Mouse (Mus musculus): ENCODE data around the gene Tulp1.
A peak's percentile ranks its signal among the peaks of the same experiment; 100 is the strongest.
"Not testable (repeated sequence)": the region's sequence is repeated elsewhere in the genome, so short reads cannot be mapped to it uniquely, and the experiment has no call there.

Gene Tulp1

GRCm38 (mm10) chr17:28337547-28337946, 27.5 kb downstream of the Tulp1 start:
- Histone ChIP-seq H3K27me3 (ENCODE audit: control insufficient read depth, insufficient read depth, low read length, poor library complexity, severe bottlenecking) (no peaks in the 10 kb centered on the region), H3K36me3 (ENCODE audit: control insufficient read depth, insufficient read depth, low read length, poor library complexity, severe bottlenecking) (no peaks in the 10 kb centered on the region)
- DNase-seq (ENCODE audit: low read depth, low spot score) = no peak

- no peaks in the 10 kb centered on the region for H3K36me3 ChIP-seq (ENCODE audit: control insufficient read depth, insufficient read depth, low read length, poor library complexity, severe bottlenecking)
- no peak for DNase-seq (ENCODE audit: low read depth, low spot score)
- H3K27me3 ChIP-seq (ENCODE audit: control insufficient read depth, insufficient read depth, low read length, poor library complexity, severe bottlenecking) = no peaks in the 10 kb centered on the region
Observed at GRCm38 (mm10) chr17:28335267-28335666, 29.8 kb downstream of the Tulp1 start.

GRCm38 (mm10) chr17:28332915-28333546, 32.0 kb downstream of the Tulp1 start:
- DNase-seq (ENCODE audit: low read depth, low spot score) = no peak
- 0 out of 2 replicates have a peak, but pooled peaks cover 2% of the 10 kb centered on the region for H3K36me3 ChIP-seq (ENCODE audit: control insufficient read depth, insufficient read depth, low read length, poor library complexity, severe bottlenecking)
- H3K27me3 ChIP-seq (ENCODE audit: control insufficient read depth, insufficient read depth, low read length, poor library complexity, severe bottlenecking) = no peaks in the 10 kb centered on the region

- no peak for DNase-seq (ENCODE audit: low read depth, low spot score)
- 0 out of 2 replicates have a peak, but pooled peaks cover 2% of the 10 kb centered on the region for H3K36me3 ChIP-seq (ENCODE audit: control insufficient read depth, insufficient read depth, low read length, poor library complexity, severe bottlenecking)
- no peaks in the 10 kb centered on the region for H3K27me3 ChIP-seq (ENCODE audit: control insufficient read depth, insufficient read depth, low read length, poor library complexity, severe bottlenecking)
Observed at GRCm38 (mm10) chr17:28332113-28332914, 32.7 kb downstream of the Tulp1 start.

GRCm38 (mm10) chr17:28331241-28332112, 33.5 kb downstream of the Tulp1 start:
- no peak for DNase-seq (ENCODE audit: low read depth, low spot score)
- 0 out of 2 replicates have a peak, but pooled peaks cover 2% of the 10 kb centered on the region for H3K36me3 ChIP-seq (ENCODE audit: control insufficient read depth, insufficient read depth, low read length, poor library complexity, severe bottlenecking)
- no peaks in the 10 kb centered on the region for H3K27me3 ChIP-seq (ENCODE audit: control insufficient read depth, insufficient read depth, low read length, poor library complexity, severe bottlenecking)

GRCm38 (mm10) chr17:28330590-28330989, 34.4 kb downstream of the Tulp1 start:
- not testable (repeated sequence) for DNase-seq (ENCODE audit: low read depth, low spot score); H3K27me3 ChIP-seq (ENCODE audit: control insufficient read depth, insufficient read depth, low read length, poor library complexity, severe bottlenecking); H3K36me3 ChIP-seq (ENCODE audit: control insufficient read depth, insufficient read depth, low read length, poor library complexity, severe bottlenecking)

- DNase-seq (ENCODE audit: low read depth, low spot score) = no peak
- H3K27me3 ChIP-seq (ENCODE audit: control insufficient read depth, insufficient read depth, low read length, poor library complexity, severe bottlenecking) = no peaks in the 10 kb centered on the region
Observed at GRCm38 (mm10) chr17:28330232-28330546, 34.8 kb downstream of the Tulp1 start.

GRCm38 (mm10) chr17:28329503-28330231, 35.4 kb downstream of the Tulp1 start:
- DNase-seq (ENCODE audit: low read depth, low spot score) = no peak
- Histone ChIP-seq H3K36me3 (ENCODE audit: control insufficient read depth, insufficient read depth, low read length, poor library complexity, severe bottlenecking) (peaks cover 2% of the 10 kb centered on the region; the same call in 1 of the 2 replicates), H3K27me3 (ENCODE audit: control insufficient read depth, insufficient read depth, low read length, poor library complexity, severe bottlenecking) (no peaks in the 10 kb centered on the region)

More at GRCm38 (mm10) chr17:28330232-28330546, 34.8 kb downstream of the Tulp1 start:
- peaks cover 2% of the 10 kb centered on the region; the same call in 1 of the 2 replicates for H3K36me3 ChIP-seq (ENCODE audit: control insufficient read depth, insufficient read depth, low read length, poor library complexity, severe bottlenecking)

GRCm38 (mm10) chr17:28328946-28329345, 36.1 kb downstream of the Tulp1 start:
- Histone ChIP-seq H3K36me3 (ENCODE audit: control insufficient read depth, insufficient read depth, low read length, poor library complexity, severe bottlenecking) (peaks cover 2% of the 10 kb centered on the region), H3K27me3 (ENCODE audit: control insufficient read depth, insufficient read depth, low read length, poor library complexity, severe bottlenecking) (no peaks in the 10 kb centered on the region)
- DNase-seq (ENCODE audit: low read depth, low spot score) = no peak

- H3K36me3 ChIP-seq (ENCODE audit: control insufficient read depth, insufficient read depth, low read length, poor library complexity, severe bottlenecking) = peaks cover 2% of the 10 kb centered on the region
- peak; percentile 98 for DNase-seq (ENCODE audit: low read depth, low spot score)
- no peaks in the 10 kb centered on the region for H3K27me3 ChIP-seq (ENCODE audit: control insufficient read depth, insufficient read depth, low read length, poor library complexity, severe bottlenecking)
Observed at GRCm38 (mm10) chr17:28328366-28328928, 36.6 kb downstream of the Tulp1 start, which contains the start of gene Rpl10a. Rpl10a (plus strand) TSS chr17:28328471.

- H3K27me3 ChIP-seq (ENCODE audit: control insufficient read depth, insufficient read depth, low read length, poor library complexity, severe bottlenecking) = no peaks in the 10 kb centered on the region
- no peak for DNase-seq (ENCODE audit: low read depth, low spot score)
- peaks cover 2% of the 10 kb centered on the region for H3K36me3 ChIP-seq (ENCODE audit: control insufficient read depth, insufficient read depth, low read length, poor library complexity, severe bottlenecking)
Observed at GRCm38 (mm10) chr17:28327673-28328325, 37.2 kb downstream of the Tulp1 start.

GRCm38 (mm10) chr17:28326951-28327350, 38.1 kb downstream of the Tulp1 start:
- no peaks in the 10 kb centered on the region for H3K27me3 ChIP-seq (ENCODE audit: control insufficient read depth, insufficient read depth, low read length, poor library complexity, severe bottlenecking)
- peaks cover 2% of the 10 kb centered on the region for H3K36me3 ChIP-seq (ENCODE audit: control insufficient read depth, insufficient read depth, low read length, poor library complexity, severe bottlenecking)
- DNase-seq (ENCODE audit: low read depth, low spot score) = no peak

- Histone ChIP-seq H3K36me3 (ENCODE audit: control insufficient read depth, insufficient read depth, low read length, poor library complexity, severe bottlenecking) (peaks cover 2% of the 10 kb centered on the region), H3K27me3 (ENCODE audit: control insufficient read depth, insufficient read depth, low read length, poor library complexity, severe bottlenecking) (no peaks in the 10 kb centered on the region)
- DNase-seq (ENCODE audit: low read depth, low spot score) = no peak
Observed at GRCm38 (mm10) chr17:28325751-28326150, 39.3 kb downstream of the Tulp1 start.
